Comparison of ENCODE assay signal across 11 mouse cellular contexts in genomic region chr10:3858437-3858836, GRCm38 (mm10).
DNase-seq lines count a peak whose midpoint lies in the region; ATAC-seq lines count a peak whose summit lies in the region.
"Had no signal": no experiment of that assay in that cellular context is flagged by ENCODE, and none has a peak within 500 bp of the region (broad histone marks: within the 10 kb centered on the region; RNA-seq: fewer than 3 reads in every experiment).

No protein-coding gene starts in this region.

- H3K9me3 ChIP-seq in embryonic facial prominence, embryonic 15.5 days (replicated peaks): no peaks in the 10 kb centered on the region
- no peaks in the 10 kb centered on the region for H3K9me3 ChIP-seq in hindbrain, embryonic 14.5 days (ENCODE audit: control insufficient read depth, low read length)
- H3K9me3 ChIP-seq: heart, embryonic 15.5 days had no signal

- 48% methylated on average over 4 of the region's 4 CpGs for WGBS in embryonic facial prominence, embryonic 15.5 days
- 18% methylated on average over 4 of the region's 4 CpGs for WGBS in hindbrain, embryonic 14.5 days

- H3K27ac ChIP-seq in embryonic facial prominence, embryonic 15.5 days (replicated peaks): peak overlapping the region; percentile 63; the same call in 1 of the 2 replicates
- H3K27ac ChIP-seq in hindbrain, embryonic 14.5 days: no peak overlapping the region
- H3K27ac ChIP-seq: heart, embryonic 15.5 days had no signal

- no peak overlapping the region for H3K4me2 ChIP-seq in embryonic facial prominence, embryonic 15.5 days (replicated peaks)
- H3K4me2 ChIP-seq in hindbrain, embryonic 14.5 days (replicated peaks): no peak overlapping the region
- H3K4me2 ChIP-seq: heart, embryonic 15.5 days had no signal

- no peaks in the 10 kb centered on the region for H3K36me3 ChIP-seq in embryonic facial prominence, embryonic 15.5 days
- H3K36me3 ChIP-seq in hindbrain, embryonic 14.5 days (replicated peaks; ENCODE audit: control insufficient read depth, insufficient read depth): no peaks in the 10 kb centered on the region
- H3K36me3 ChIP-seq: heart, embryonic 15.5 days had no signal

- ATAC-seq in embryonic facial prominence, embryonic 15.5 days (ENCODE audit: insufficient number of reproducible peaks, low FRiP score, low TSS enrichment, low read depth): no peak
- ATAC-seq in hindbrain, embryonic 14.5 days (ENCODE audit: low FRiP score): peak; percentile 75

- no peak overlapping the region for H3K9ac ChIP-seq in embryonic facial prominence, embryonic 15.5 days
- H3K9ac ChIP-seq in hindbrain, embryonic 14.5 days: no peak overlapping the region
- H3K9ac ChIP-seq: heart, embryonic 15.5 days had no signal

- peak; percentile 59 for DNase-seq in embryo, embryonic 11 days
- DNase-seq in hindbrain, embryonic 14.5 days (ENCODE audit: low spot score): no peak
- DNase-seq in neural tube, embryonic 10.5 days (ENCODE audit: extremely low spot score, low spot score): peak; percentile 45
- no peak for DNase-seq in spleen, postnatal 4 days (ENCODE audit: low spot score in 2 of 2)
- no peak for DNase-seq in ovary, adult 18-20 months (ENCODE audit: low spot score)
- no peak for DNase-seq in frontal cortex, adult 2 months (ENCODE audit: extremely low spot score in 1 of 2, low spot score in 1 of 2)
- DNase-seq: adrenal gland, postnatal 10 days; gastrocnemius, postnatal 14 days; kidney, adult 11 months had no signal

- H3K4me3 ChIP-seq in embryonic facial prominence, embryonic 15.5 days (replicated peaks): no peak overlapping the region
- H3K4me3 ChIP-seq in hindbrain, embryonic 14.5 days (replicated peaks; ENCODE audit: low read length): no peak overlapping the region
- H3K4me3 ChIP-seq: heart, embryonic 15.5 days had no signal

- peaks cover 25% of the 10 kb centered on the region for H3K4me1 ChIP-seq in embryonic facial prominence, embryonic 15.5 days
- peaks cover 8% of the 10 kb centered on the region for H3K4me1 ChIP-seq in hindbrain, embryonic 14.5 days (replicated peaks; ENCODE audit: control insufficient read depth, insufficient read depth, low read length)

- H3K27me3 ChIP-seq in embryonic facial prominence, embryonic 15.5 days: no peaks in the 10 kb centered on the region
- no peaks in the 10 kb centered on the region for H3K27me3 ChIP-seq in hindbrain, embryonic 14.5 days (ENCODE audit: control insufficient read depth, insufficient read depth, low read length)
- H3K27me3 ChIP-seq: heart, embryonic 15.5 days had no signal

Comparison
In these comparisons a context has a peak if more than half of its experiments do, and no peak if none do; other contexts are left out.
1. DNase-seq: peak in embryo, embryonic 11 days (single experiment) and neural tube, embryonic 10.5 days (single experiment); none in hindbrain, embryonic 14.5 days (single experiment), spleen, postnatal 4 days (0 of 2), ovary, adult 18-20 months (single experiment) and frontal cortex, adult 2 months (0 of 2).